Mouse (Mus musculus) limb, embryonic 14.5 days (tissue): Measurements from ENCODE around the gene Klhdc9. TPM values are rescaled to one million over a fixed set of nuclear protein-coding genes. Genes with fewer than 3 reads are reported as not detected.
A peak's percentile ranks its signal among the peaks of the same experiment; 100 is the strongest.

Source experiments
- ATAC-seq: fragments of 200-750 bp; cut with Nextera tagmentation; 2 replicates; pipeline ENCODE4 v1.8.0; 2017; ENCODE audit warnings: low read depth, moderate number of reproducible peaks, moderate TSS enrichment; ENCODE audit not compliant: low FRiP score
- DNase-seq: peaks from one replicate; pipeline ENCODE4 v3.0.0-alpha.2; 2015; ENCODE audit warnings: low spot score
- H3K27ac ChIP-seq: fragments of 300-500 bp; sonication (generic); replicated peaks from 2 replicates; pipeline ENCODE4 v1.5.1; 2014; ENCODE audit warnings: low read depth, mild to moderate bottlenecking, low read length, moderate library complexity, mixed read lengths
- H3K27me3 ChIP-seq: fragments of 300-500 bp; sonication (generic); 2 replicates; pipeline ENCODE4 v1.6.1; 2014; ENCODE audit warnings: low read length, mixed read lengths; ENCODE audit not compliant: control insufficient read depth, insufficient read depth
- H3K36me3 ChIP-seq: fragments of 300-500 bp; sonication (generic); 2 replicates; pipeline ENCODE4 v1.6.1; 2014; ENCODE audit warnings: mild to moderate bottlenecking, low read length, moderate library complexity, mixed read lengths; ENCODE audit not compliant: control insufficient read depth, insufficient read depth
- H3K4me1 ChIP-seq: fragments of 300-500 bp; sonication (generic); 2 replicates; pipeline ENCODE4 v1.6.1; 2014; ENCODE audit warnings: antibody characterized with exemption, low read length, mixed read lengths; ENCODE audit not compliant: control insufficient read depth, insufficient read depth
- H3K4me2 ChIP-seq: fragments of 300-500 bp; sonication (generic); replicated peaks from 2 replicates; pipeline ENCODE4 v1.6.1; 2014; ENCODE audit warnings: low read depth, mild to moderate bottlenecking, low read length, moderate library complexity; ENCODE audit not compliant: severe bottlenecking
- H3K4me3 ChIP-seq: fragments of 300-500 bp; sonication (generic); replicated peaks from 2 replicates; pipeline ENCODE4 v1.5.1; 2014; ENCODE audit warnings: low read length
- H3K9ac ChIP-seq: fragments of 300-500 bp; sonication (generic); 2 replicates; pipeline ENCODE4 v1.6.1; 2014; ENCODE audit warnings: mild to moderate bottlenecking, low read depth, low read length, moderate library complexity; ENCODE audit not compliant: severe bottlenecking
- H3K9me3 ChIP-seq: fragments of 300-500 bp; sonication (generic); 2 replicates; pipeline ENCODE4 v1.6.1; 2016; ENCODE audit warnings: low read length; ENCODE audit not compliant: control insufficient read depth
- POLR2A ChIP-seq: fragments of 200-500 bp; IDR thresholded peaks from 2 replicates; pipeline ENCODE4 v1.8.0; 2012; ENCODE audit warnings: inconsistent platforms, mild to moderate bottlenecking, moderate library complexity, borderline replicate concordance; ENCODE audit not compliant: insufficient read depth, insufficient read length; ENCODE audit errors: extremely low read depth
- WGBS: fragments of 180-500 bp; shearing (Covaris S2); extraction: QIAGEN DNeasy Blood & Tissue Kit; methylation state at CpG from one replicate; pipeline ENCODE4 v1.1.7; 2014; 5-methylcytosine and 5-hydroxymethylcytosine counted together
- polyA plus RNA-seq, 2 experiments: library from polyadenylated mRNA; depleted of rRNA in 1 of 2; stranded (reverse) in 1 of 2; unstranded in 1 of 2; fragments of >200 nt; fragmentation: Nextera tagmentation in 1 of 2; extraction: Ambion mirVana in 1 of 2; gene quantifications; 2 replicates each; pipeline versions ENCODE4 v1.2.1 to v1.2.3; 2012 to 2014

Gene Klhdc9
- polyA plus RNA-seq, 2 experiments: 1.1 TPM

DNA sequence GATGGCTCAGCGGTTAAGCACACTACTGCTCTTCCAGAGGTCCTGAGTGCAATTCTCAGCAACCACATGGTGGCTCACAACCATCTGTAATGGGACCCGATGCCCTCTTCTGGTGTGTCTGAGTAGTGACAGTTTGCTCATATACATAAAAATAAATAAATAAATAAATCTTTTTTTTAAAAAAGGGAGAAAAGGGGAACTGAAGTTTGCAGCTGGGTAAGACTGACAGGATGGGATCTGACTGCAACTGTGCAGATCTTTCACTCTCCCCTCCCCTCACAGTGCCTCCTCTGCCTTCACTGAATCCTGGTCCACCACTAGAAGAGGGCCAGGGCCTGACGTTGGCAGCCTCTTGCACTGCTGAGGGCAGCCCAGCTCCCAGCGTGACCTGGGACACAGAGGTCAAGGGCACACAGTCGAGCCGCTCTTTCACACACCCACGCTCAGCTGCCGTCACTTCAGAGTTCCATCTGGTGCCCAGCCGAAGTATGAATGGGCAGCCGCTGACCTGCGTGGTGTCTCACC lies 21.6 kb upstream of the Klhdc9 start:
- Histone ChIP-seq H3K9me3 (no peaks in the 10 kb centered on the region), H3K4me2 (no peak overlapping the region), H3K27ac (no peak overlapping the region), H3K9ac (no peak overlapping the region), H3K27me3 (peaks cover 21% of the 10 kb centered on the region), H3K4me3 (no peak overlapping the region), H3K4me1 (peaks cover 3% of the 10 kb centered on the region; the same call in 1 of the 2 replicates), H3K36me3 (no peaks in the 10 kb centered on the region)
- DNase-seq: no peak
- 86% methylated on average over 11 of the region's 11 CpGs for WGBS
- no peak for TF ChIP-seq POLR2A
- no peak for ATAC-seq

DNA sequence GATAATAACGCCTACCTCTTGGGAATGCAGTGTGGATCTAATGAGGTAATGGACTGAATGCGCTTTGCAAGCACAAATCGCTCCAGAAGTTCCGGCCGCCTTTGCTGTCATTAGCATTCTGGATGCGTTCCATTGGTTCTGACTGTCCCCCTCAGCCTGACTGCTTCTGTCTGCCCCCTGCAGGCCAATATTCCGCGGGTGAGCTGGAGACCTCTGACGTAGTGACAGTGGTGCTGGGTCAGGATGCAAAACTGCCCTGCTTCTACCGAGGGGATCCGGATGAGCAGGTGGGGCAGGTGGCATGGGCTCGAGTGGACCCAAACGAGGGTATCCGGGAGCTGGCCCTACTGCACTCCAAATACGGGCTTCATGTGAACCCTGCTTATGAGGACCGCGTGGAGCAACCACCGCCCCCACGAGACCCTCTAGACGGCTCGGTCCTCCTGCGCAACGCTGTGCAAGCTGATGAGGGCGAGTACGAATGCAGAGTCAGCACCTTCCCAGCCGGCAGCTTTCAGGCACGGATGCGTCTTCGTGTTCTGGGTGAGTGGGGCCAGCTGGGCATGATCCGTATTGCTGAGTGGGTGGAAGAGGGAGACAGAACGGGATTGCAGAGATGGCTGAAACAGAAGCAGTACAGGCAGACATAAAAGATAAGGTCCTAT lies 19.5 kb upstream of the Klhdc9 start:
- Histone ChIP-seq H3K9ac (0 out of 2 replicates have a peak overlapping the region, but pooled peaks have one; percentile 7), H3K27me3 (peaks cover 21% of the 10 kb centered on the region), H3K4me2 (peak overlapping the region; percentile 41), H3K36me3 (no peaks in the 10 kb centered on the region), H3K27ac (no peak overlapping the region), H3K4me3 (peak overlapping the region; percentile 22), H3K9me3 (no peaks in the 10 kb centered on the region), H3K4me1 (peaks cover 3% of the 10 kb centered on the region; the same call in 1 of the 2 replicates)
- no peak for TF ChIP-seq POLR2A
- ATAC-seq: peak; percentile 56; the same call in 1 of the 2 replicates
- DNase-seq: peak; percentile 61
- WGBS: 2% methylated on average over 31 of the region's 31 CpGs

DNA sequence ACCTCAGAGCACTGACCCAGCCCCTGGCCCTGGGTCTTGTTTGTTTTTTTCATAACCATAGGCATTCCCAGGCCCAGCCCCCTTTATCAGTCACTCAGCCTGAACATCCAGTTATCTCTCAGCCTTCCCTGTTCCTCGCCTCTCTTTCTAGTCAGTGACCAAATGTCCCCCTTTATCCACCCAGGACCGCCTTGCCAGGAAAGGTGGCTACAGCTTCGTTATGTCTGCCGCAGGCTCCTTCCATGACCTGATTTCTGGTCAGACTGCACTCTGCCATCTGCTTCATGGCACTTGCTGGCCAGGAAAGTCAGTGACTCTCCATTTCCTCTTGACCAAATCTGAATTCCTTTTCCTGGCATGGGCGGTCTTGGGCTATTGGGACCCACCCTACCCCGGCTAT lies 17.7 kb upstream of the Klhdc9 start:
- Histone ChIP-seq H3K9ac (no peak overlapping the region), H3K27ac (no peak overlapping the region), H3K4me2 (no peak overlapping the region), H3K4me3 (no peak overlapping the region), H3K36me3 (no peaks in the 10 kb centered on the region), H3K9me3 (no peaks in the 10 kb centered on the region), H3K27me3 (peaks cover 21% of the 10 kb centered on the region), H3K4me1 (peaks cover 3% of the 10 kb centered on the region; the same call in 1 of the 2 replicates)
- TF ChIP-seq POLR2A: no peak
- 85% methylated on average over 6 of the region's 6 CpGs for WGBS
- DNase-seq: no peak
- ATAC-seq: no peak

DNA sequence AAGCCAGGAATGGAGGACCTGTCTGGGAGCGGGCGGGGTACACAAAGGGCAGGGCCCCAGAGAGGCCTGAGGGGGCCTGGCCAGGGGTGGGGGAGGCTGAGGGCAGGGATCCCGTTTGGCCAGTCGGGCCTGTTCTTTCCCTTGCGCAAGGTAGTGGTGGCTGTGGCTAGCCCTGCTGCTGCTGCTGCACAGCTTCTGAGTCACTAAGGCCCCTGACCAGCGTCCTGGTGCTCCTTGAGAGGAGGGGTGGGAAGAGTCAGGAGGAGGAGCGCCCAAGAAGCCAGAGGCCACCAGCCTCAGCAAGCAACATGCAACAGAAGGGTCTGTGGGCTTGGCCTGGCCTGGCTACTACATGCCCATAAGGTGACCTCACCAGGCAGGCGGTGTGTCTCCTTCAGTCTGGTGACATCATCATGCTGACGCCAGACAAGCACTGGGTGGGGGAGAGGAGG lies 15.1 kb upstream of the Klhdc9 start:
- Histone ChIP-seq H3K4me1 (peaks cover 3% of the 10 kb centered on the region; the same call in 1 of the 2 replicates), H3K27me3 (peaks cover 24% of the 10 kb centered on the region), H3K4me3 (no peak overlapping the region), H3K4me2 (no peak overlapping the region), H3K9me3 (no peaks in the 10 kb centered on the region), H3K27ac (no peak overlapping the region), H3K36me3 (no peaks in the 10 kb centered on the region), H3K9ac (no peak overlapping the region)
- WGBS: 40% methylated on average over 8 of the region's 9 CpGs
- TF ChIP-seq POLR2A: no peak
- ATAC-seq (no peak), DNase-seq (no peak)

DNA sequence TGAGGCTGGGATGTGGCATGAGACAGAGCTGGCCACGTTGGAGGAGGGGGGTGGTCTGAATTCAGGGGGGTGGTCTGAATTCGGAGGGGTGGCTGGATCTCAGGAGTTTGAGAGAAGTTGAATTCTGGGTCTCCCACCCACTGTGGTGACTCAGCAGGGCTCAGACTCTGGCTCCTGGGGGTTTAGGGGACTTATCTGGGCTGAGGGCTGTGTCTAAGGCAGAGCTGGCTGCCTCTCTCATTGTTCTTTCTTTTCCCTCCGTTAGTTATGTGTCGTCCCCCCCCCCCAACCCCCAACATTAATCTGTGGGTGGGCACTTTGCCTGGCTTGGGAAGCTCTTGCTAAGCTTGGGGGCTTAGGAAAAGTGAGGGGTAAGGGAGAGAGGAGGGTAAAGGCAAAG lies 13.3 kb upstream of the Klhdc9 start:
- Histone ChIP-seq H3K27me3 (peaks cover 17% of the 10 kb centered on the region), H3K27ac (no peak overlapping the region), H3K36me3 (no peaks in the 10 kb centered on the region), H3K4me3 (no peak overlapping the region), H3K9me3 (no peaks in the 10 kb centered on the region), H3K9ac (peak overlapping the region; percentile 36; the same call in 1 of the 2 replicates), H3K4me1 (no peaks in the 10 kb centered on the region), H3K4me2 (0 out of 2 replicates have a peak overlapping the region, but pooled peaks have one; percentile 8)
- DNase-seq: no peak
- 0% methylated on average over 4 of the region's 4 CpGs for WGBS
- ATAC-seq: peak; percentile 54
- no peak for TF ChIP-seq POLR2A
